8 mouse cellular contexts compared by ENCODE assay signal in the genomic region with DNA sequence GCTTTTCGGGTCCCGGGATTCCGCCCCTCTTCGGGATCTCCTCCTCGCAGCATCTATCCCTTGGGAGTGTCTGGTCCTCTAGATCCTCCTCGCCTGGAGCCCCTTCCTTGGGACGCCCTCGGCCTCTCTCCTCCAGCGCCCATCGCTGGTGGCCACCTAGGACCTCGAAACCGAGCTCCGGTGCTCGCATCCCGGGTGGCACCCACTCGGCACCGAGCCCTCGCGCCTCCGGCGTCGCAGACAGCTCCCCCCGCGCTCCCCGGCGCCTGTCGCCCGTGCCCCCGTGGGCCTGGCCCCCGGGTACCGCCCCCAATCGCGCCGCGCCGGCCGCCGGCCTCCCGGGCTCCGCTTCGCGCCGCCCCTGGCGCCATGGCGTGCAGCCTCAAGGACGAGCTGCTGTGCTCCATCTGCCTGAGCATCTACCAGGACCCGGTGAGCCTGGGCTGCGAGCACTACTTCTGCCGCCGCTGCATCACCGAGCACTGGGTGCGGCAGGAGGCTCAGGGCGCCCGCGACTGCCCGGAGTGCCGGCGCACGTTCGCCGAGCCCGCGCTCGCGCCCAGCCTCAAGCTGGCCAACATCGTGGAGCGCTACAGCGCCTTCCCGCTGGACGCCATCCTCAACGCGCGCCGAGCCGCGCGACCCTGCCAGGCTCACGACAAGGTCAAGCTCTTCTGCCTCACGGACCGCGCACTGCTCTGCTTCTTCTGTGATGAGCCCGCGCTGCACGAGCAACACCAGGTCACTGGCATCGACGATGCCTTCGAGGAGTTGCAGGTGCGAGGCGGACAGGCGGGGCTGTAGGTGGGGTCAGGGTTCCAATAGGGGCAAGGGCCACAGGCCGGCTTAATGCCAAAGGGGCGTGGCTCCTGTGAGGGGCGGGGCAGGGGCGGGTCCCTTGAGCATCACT. TPM values are rescaled to one million over a fixed set of nuclear protein-coding genes. Genes with fewer than 3 reads are reported as not detected.
DNase-seq lines count a peak whose midpoint lies in the region; ATAC-seq and TF ChIP-seq lines count a peak whose summit lies in the region.

No protein-coding gene starts in this region.

- H3K27me3 ChIP-seq in forebrain, postnatal 0 days (ENCODE audit: insufficient read depth, low read length), result 0 out of 2 replicates have a peak, but pooled peaks cover 3% of the 10 kb centered on the region
- no peaks in the 10 kb centered on the region for H3K27me3 ChIP-seq in hindbrain, postnatal 0 days (ENCODE audit: insufficient read depth, low read length)
- H3K27me3 ChIP-seq in limb, embryonic 14.5 days (ENCODE audit: control insufficient read depth, insufficient read depth, low read length), result no peaks in the 10 kb centered on the region
- no peaks in the 10 kb centered on the region for H3K27me3 ChIP-seq in midbrain, embryonic 14.5 days (ENCODE audit: control insufficient read depth, insufficient read depth, low read length)

- 5% methylated on average over 92 of the region's 94 CpGs for WGBS in forebrain, postnatal 0 days
- under 1% methylated on average over 93 of the region's 94 CpGs for WGBS in hindbrain, postnatal 0 days
- under 1% methylated on average over 76 of the region's 94 CpGs for WGBS in limb, embryonic 14.5 days
- under 1% methylated on average over 89 of the region's 94 CpGs for WGBS in midbrain, embryonic 14.5 days

- ATAC-seq in forebrain, postnatal 0 days, result peak; percentile 65
- ATAC-seq in hindbrain, postnatal 0 days, result peak; percentile 53
- peak; percentile 24 for ATAC-seq in limb, embryonic 14.5 days (ENCODE audit: low FRiP score, low read depth)
- ATAC-seq in midbrain, embryonic 14.5 days (ENCODE audit: low FRiP score, low TSS enrichment), result peak; percentile 60

- 0 out of 2 replicates have a peak, but pooled peaks cover 6% of the 10 kb centered on the region for H3K36me3 ChIP-seq in forebrain, postnatal 0 days (ENCODE audit: insufficient read depth)
- no peaks in the 10 kb centered on the region for H3K36me3 ChIP-seq in hindbrain, postnatal 0 days (ENCODE audit: insufficient read depth, low read length)
- H3K36me3 ChIP-seq in limb, embryonic 14.5 days (ENCODE audit: control insufficient read depth, insufficient read depth, low read length), result 0 out of 2 replicates have a peak, but pooled peaks cover 3% of the 10 kb centered on the region
- 0 out of 2 replicates have a peak, but pooled peaks cover 2% of the 10 kb centered on the region for H3K36me3 ChIP-seq in midbrain, embryonic 14.5 days (ENCODE audit: control insufficient read depth, insufficient read depth, low read length)

- H3K9me3 ChIP-seq in forebrain, postnatal 0 days (ENCODE audit: low read length), result 0 out of 2 replicates have a peak, but pooled peaks cover 3% of the 10 kb centered on the region
- no peaks in the 10 kb centered on the region for H3K9me3 ChIP-seq in hindbrain, postnatal 0 days (ENCODE audit: low read length)
- H3K9me3 ChIP-seq in limb, embryonic 14.5 days (ENCODE audit: control insufficient read depth, low read length), result no peaks in the 10 kb centered on the region
- H3K9me3 ChIP-seq in midbrain, embryonic 14.5 days (ENCODE audit: control insufficient read depth, low read length), result no peaks in the 10 kb centered on the region

- no peak for TF ChIP-seq CTCF in layer of hippocampus, adult 2 months (conservative IDR thresholded peaks at IDR 0.05)
- no peak for TF ChIP-seq CTCF in forebrain, postnatal 0 days (IDR thresholded peaks at IDR 0.05; ENCODE audit: low read depth)
- no peak for TF ChIP-seq CTCF in hindbrain, postnatal 0 days (IDR thresholded peaks at IDR 0.05; ENCODE audit: low read depth)

- H3K4me2 ChIP-seq in forebrain, postnatal 0 days (ENCODE audit: low read depth), result peak overlapping the region; percentile 96
- peak overlapping the region; percentile 78 for H3K4me2 ChIP-seq in hindbrain, postnatal 0 days (ENCODE audit: low read depth, low read length)
- peak overlapping the region; percentile 96 for H3K4me2 ChIP-seq in limb, embryonic 14.5 days (replicated peaks; ENCODE audit: low read depth, low read length, severe bottlenecking)
- peak overlapping the region; percentile 95 for H3K4me2 ChIP-seq in midbrain, embryonic 14.5 days (ENCODE audit: low read length)

- peaks cover 14% of the 10 kb centered on the region for H3K4me1 ChIP-seq in forebrain, postnatal 0 days (ENCODE audit: insufficient read depth)
- H3K4me1 ChIP-seq in hindbrain, postnatal 0 days (ENCODE audit: insufficient read depth, low read length), result peaks cover 29% of the 10 kb centered on the region
- peaks cover 15% of the 10 kb centered on the region for H3K4me1 ChIP-seq in limb, embryonic 14.5 days (ENCODE audit: control insufficient read depth, insufficient read depth, low read length)
- H3K4me1 ChIP-seq in midbrain, embryonic 14.5 days (ENCODE audit: control insufficient read depth, insufficient read depth, low read length), result peaks cover 44% of the 10 kb centered on the region

- H3K4me3 ChIP-seq in layer of hippocampus, adult 2 months, result peak overlapping the region; percentile 57
- H3K4me3 ChIP-seq in forebrain, postnatal 0 days (ENCODE audit: low read depth, low read length), result peak overlapping the region; percentile 74
- peak overlapping the region; percentile 88 for H3K4me3 ChIP-seq in hindbrain, postnatal 0 days (ENCODE audit: low read length)
- H3K4me3 ChIP-seq in limb, embryonic 14.5 days (replicated peaks; ENCODE audit: low read length), result peak overlapping the region; percentile 69
- peak overlapping the region; percentile 77 for H3K4me3 ChIP-seq in midbrain, embryonic 14.5 days (replicated peaks; ENCODE audit: low read depth, low read length)

- peak overlapping the region; percentile 79 for H3K27ac ChIP-seq in layer of hippocampus, adult 2 months
- peak overlapping the region; percentile 82 for H3K27ac ChIP-seq in forebrain, postnatal 0 days (ENCODE audit: low read depth, low read length)
- H3K27ac ChIP-seq in hindbrain, postnatal 0 days, result peak overlapping the region; percentile 92
- 0 out of 2 replicates have a peak overlapping the region, but pooled peaks have one; percentile 20 for H3K27ac ChIP-seq in limb, embryonic 14.5 days (replicated peaks; ENCODE audit: low read depth, low read length)
- H3K27ac ChIP-seq in midbrain, embryonic 14.5 days (replicated peaks; ENCODE audit: low read depth, low read length), result peak overlapping the region; percentile 83

- peak overlapping the region; percentile 81 for H3K9ac ChIP-seq in forebrain, postnatal 0 days
- peak overlapping the region; percentile 91 for H3K9ac ChIP-seq in hindbrain, postnatal 0 days (replicated peaks; ENCODE audit: low read length)
- peak overlapping the region; percentile 55 for H3K9ac ChIP-seq in limb, embryonic 14.5 days (ENCODE audit: low read depth, low read length, severe bottlenecking)
- H3K9ac ChIP-seq in midbrain, embryonic 14.5 days (replicated peaks; ENCODE audit: low read length), result peak overlapping the region; percentile 85

- no peak for TF ChIP-seq POLR2A in limb, embryonic 14.5 days (IDR thresholded peaks at IDR 0.05; ENCODE audit: borderline replicate concordance, extremely low read depth, insufficient read depth, insufficient read length)

- DNase-seq in layer of hippocampus, adult 2 months (ENCODE audit: low spot score in 2 of 2), result peak in 1 of 2 experiments; percentile 26
- DNase-seq in layer of hippocampus, adult 9-11 months, result no peak
- peak; percentile 90 for DNase-seq in cerebellum, adult 11-12 months
- peak; percentile 54 for DNase-seq in forebrain, postnatal 0 days
- DNase-seq in hindbrain, postnatal 0 days (ENCODE audit: low spot score), result peak; percentile 63
- no peak for DNase-seq in limb, embryonic 14.5 days (ENCODE audit: low spot score)
- peak; percentile 73 for DNase-seq in midbrain, embryonic 14.5 days
- DNase-seq in spleen, postnatal 36 days (ENCODE audit: low spot score in 2 of 2), result peak; percentile 21 to 23

RNA-seq across cellular contexts. Expression of a gene that starts 0.7 kb away (rescaled TPM):
- 10 to 100 TPM; 13.0 to 14.2 TPM for total RNA-seq in layer of hippocampus, adult 2 months (2021)
- 10.9 and 15.7 TPM in 2 replicates for total RNA-seq in forebrain, postnatal 0 days (2014; rRNA removed)
- polyA plus RNA-seq in forebrain, postnatal 0 days (2015; fragmentation: Nextera tagmentation; extraction: Ambion mirVana), result 15.5 and 20.4 TPM in 2 replicates
- 30.8 and 33.4 TPM in 2 replicates for total RNA-seq in hindbrain, postnatal 0 days (2014; rRNA removed)
- 23.4 and 27.9 TPM in 2 replicates for polyA plus RNA-seq in hindbrain, postnatal 0 days (2015; fragmentation: Nextera tagmentation; extraction: Ambion mirVana)
- 9.2 and 12.3 TPM in 2 replicates for polyA plus RNA-seq in limb, embryonic 14.5 days (2012; rRNA removed)
- 9.2 and 10.0 TPM in 2 replicates for polyA plus RNA-seq in limb, embryonic 14.5 days (2014; fragmentation: Nextera tagmentation; extraction: Ambion mirVana)
- 22.4 and 27.3 TPM in 2 replicates for polyA plus RNA-seq in midbrain, embryonic 14.5 days (2014; fragmentation: Nextera tagmentation; extraction: Ambion mirVana)

Comparison
In these comparisons a context has a peak if more than half of its experiments do, and no peak if none do; other contexts are left out.
1. DNase-seq: peak in cerebellum, adult 11-12 months (single experiment), forebrain, postnatal 0 days (single experiment), hindbrain, postnatal 0 days (single experiment), midbrain, embryonic 14.5 days (single experiment) and spleen, postnatal 36 days (2 of 2); none in layer of hippocampus, adult 9-11 months (single experiment) and limb, embryonic 14.5 days (single experiment).
2. H3K27ac ChIP-seq: peak in every context shown above with its lines; median percentile 92 in hindbrain, postnatal 0 days; 83 in midbrain, embryonic 14.5 days; 82 in forebrain, postnatal 0 days; 79 in layer of hippocampus, adult 2 months; 20 in limb, embryonic 14.5 days.
3. Peak in every context shown above with its lines, with median percentiles within 50 percentile points of each other: H3K4me3 ChIP-seq, ATAC-seq, H3K4me2 ChIP-seq and H3K9ac ChIP-seq.